ENCODE assay signal across 18 mouse cellular contexts in genomic region chr14:60642131-60642530, GRCm38 (mm10). TPM values are rescaled to one million over a fixed set of nuclear protein-coding genes. Genes with fewer than 3 reads are reported as not detected.
DNase-seq lines count a peak whose midpoint lies in the region; ATAC-seq lines count a peak whose summit lies in the region.
"Had no signal": no experiment of that assay in that cellular context is flagged by ENCODE, and none has a peak within 500 bp of the region (broad histone marks: within the 10 kb centered on the region; RNA-seq: fewer than 3 reads in every experiment).

No protein-coding gene starts in this region.

- DNase-seq in hindbrain, embryonic 10.5 days (ENCODE audit: low spot score), result no peak
- peak; percentile 85 for DNase-seq in A20 (ENCODE audit: low read depth, low spot score)
- DNase-seq in urinary bladder, postnatal 10 days (ENCODE audit: low spot score), result no peak
- no peak for DNase-seq in frontal cortex, postnatal 36 days (ENCODE audit: low spot score in 2 of 2)
- DNase-seq in adrenal gland, adult 18-20 months (ENCODE audit: low spot score in 2 of 2), result no peak
- DNase-seq: cerebellum, adult 9-10 months; heart, adult 2 months; kidney, adult 18-20 months; kidney, postnatal 36 days; liver; liver, postnatal 0 days; lung, postnatal 14 days; right cerebral cortex, postnatal 4 days had no signal

- H3K27me3 ChIP-seq in hindbrain, embryonic 10.5 days (ENCODE audit: insufficient read depth, poor library complexity, severe bottlenecking), result no peaks in the 10 kb centered on the region
- H3K27me3 ChIP-seq in hindbrain, embryonic 13.5 days, result no peaks in the 10 kb centered on the region
- no peaks in the 10 kb centered on the region for H3K27me3 ChIP-seq in forebrain, embryonic 13.5 days
- H3K27me3 ChIP-seq in midbrain, embryonic 12.5 days, result no peaks in the 10 kb centered on the region

- H3K4me1 ChIP-seq in hindbrain, embryonic 10.5 days (replicated peaks), result peaks cover 94% of the 10 kb centered on the region
- peaks cover 79% of the 10 kb centered on the region for H3K4me1 ChIP-seq in hindbrain, embryonic 13.5 days (replicated peaks)
- peaks cover 94% of the 10 kb centered on the region for H3K4me1 ChIP-seq in forebrain, embryonic 13.5 days
- peaks cover 90% of the 10 kb centered on the region for H3K4me1 ChIP-seq in midbrain, embryonic 12.5 days

- H3K4me2 ChIP-seq in hindbrain, embryonic 13.5 days, result no peak overlapping the region
- H3K4me2 ChIP-seq in forebrain, embryonic 13.5 days, result peak overlapping the region; percentile 51
- H3K4me2 ChIP-seq in midbrain, embryonic 12.5 days (replicated peaks), result peak overlapping the region; percentile 39
- H3K4me2 ChIP-seq: embryonic facial prominence, embryonic 13.5 days had no signal

- H3K4me3 ChIP-seq in hindbrain, embryonic 10.5 days, result no peak overlapping the region
- no peak overlapping the region for H3K4me3 ChIP-seq in hindbrain, embryonic 13.5 days
- H3K4me3 ChIP-seq in forebrain, embryonic 13.5 days, result no peak overlapping the region
- no peak overlapping the region for H3K4me3 ChIP-seq in midbrain, embryonic 12.5 days
- H3K4me3 ChIP-seq: embryonic facial prominence, embryonic 13.5 days; heart, adult 2 months had no signal

- H3K36me3 ChIP-seq in hindbrain, embryonic 10.5 days, result peaks cover 45% of the 10 kb centered on the region
- no peaks in the 10 kb centered on the region for H3K36me3 ChIP-seq in hindbrain, embryonic 13.5 days
- H3K36me3 ChIP-seq in forebrain, embryonic 13.5 days (ENCODE audit: poor library complexity, severe bottlenecking), result peaks cover 9% of the 10 kb centered on the region
- H3K36me3 ChIP-seq in midbrain, embryonic 12.5 days, result peaks cover 11% of the 10 kb centered on the region
- H3K36me3 ChIP-seq: embryonic facial prominence, embryonic 13.5 days had no signal

- WGBS in hindbrain, embryonic 10.5 days, result 86% methylated on average over 1 of the region's 1 CpGs
- 79% methylated on average over 1 of the region's 1 CpGs for WGBS in hindbrain, embryonic 13.5 days
- WGBS in forebrain, embryonic 13.5 days, result 64% methylated on average over 1 of the region's 1 CpGs
- 78% methylated on average over 1 of the region's 1 CpGs for WGBS in midbrain, embryonic 12.5 days

- no peaks in the 10 kb centered on the region for H3K9me3 ChIP-seq in hindbrain, embryonic 10.5 days
- H3K9me3 ChIP-seq in hindbrain, embryonic 13.5 days, result no peaks in the 10 kb centered on the region
- no peaks in the 10 kb centered on the region for H3K9me3 ChIP-seq in forebrain, embryonic 13.5 days (replicated peaks)
- H3K9me3 ChIP-seq in midbrain, embryonic 12.5 days, result no peaks in the 10 kb centered on the region
- H3K9me3 ChIP-seq: embryonic facial prominence, embryonic 13.5 days had no signal

- no peak overlapping the region for H3K9ac ChIP-seq in hindbrain, embryonic 13.5 days
- H3K9ac ChIP-seq in forebrain, embryonic 13.5 days, result peak overlapping the region; percentile 45; the same call in 1 of the 2 replicates
- H3K9ac ChIP-seq in midbrain, embryonic 12.5 days (replicated peaks), result no peak overlapping the region
- H3K9ac ChIP-seq: embryonic facial prominence, embryonic 13.5 days; liver, postnatal 0 days had no signal

- no peak for ATAC-seq in hindbrain, embryonic 13.5 days (ENCODE audit: low FRiP score)
- ATAC-seq in forebrain, embryonic 13.5 days, result no peak
- ATAC-seq in midbrain, embryonic 12.5 days (ENCODE audit: low FRiP score, low read depth), result no peak
- ATAC-seq: activated CD4-positive, CD25-positive, alpha-beta regulatory T cell, adult 4 months; liver, postnatal 0 days had no signal

- H3K27ac ChIP-seq in hindbrain, embryonic 10.5 days, result peak overlapping the region; percentile 87
- H3K27ac ChIP-seq in hindbrain, embryonic 13.5 days, result no peak overlapping the region; the same call in 1 of the 2 replicates
- peak overlapping the region; percentile 93 for H3K27ac ChIP-seq in forebrain, embryonic 13.5 days
- peak overlapping the region; percentile 86 for H3K27ac ChIP-seq in midbrain, embryonic 12.5 days (replicated peaks)
- H3K27ac ChIP-seq: embryonic facial prominence, embryonic 13.5 days had no signal

RNA-seq across cellular contexts. Expression of gene Spata13, which starts 8.3 kb away (rescaled TPM):
- polyA plus RNA-seq in hindbrain, embryonic 10.5 days (2016; fragmentation: Nextera tagmentation; extraction: Ambion mirVana), result 56.7 and 66.0 TPM in 2 replicates
- 34.8 and 37.0 TPM in 2 replicates for polyA plus RNA-seq in hindbrain, embryonic 13.5 days (2015; fragmentation: Nextera tagmentation; extraction: Ambion mirVana)
- polyA plus RNA-seq in forebrain, embryonic 13.5 days (2015; fragmentation: Nextera tagmentation; extraction: Ambion mirVana), result 81.7 and 83.0 TPM in 2 replicates
- 79.6 and 84.9 TPM in 2 replicates for polyA plus RNA-seq in midbrain, embryonic 12.5 days (2016; fragmentation: Nextera tagmentation; extraction: Ambion mirVana)
- total RNA-seq in adrenal gland, adult 18-20 months (2021), result 100 to 1,000 TPM in 1 of 2 experiments, 10 to 100 TPM in 1; 95.8 to 130 TPM
